Comparison of ENCODE assay signal across 21 mouse cellular contexts in genomic region chr13:100877703-100878102, GRCm38 (mm10). TPM values are rescaled to one million over a fixed set of nuclear protein-coding genes. Genes with fewer than 3 reads are reported as not detected.
A peak's percentile ranks its signal among the peaks of the same experiment; 100 is the strongest.
DNase-seq lines count a peak whose midpoint lies in the region; ATAC-seq lines count a peak whose summit lies in the region.
"Had no signal": no experiment of that assay in that cellular context is flagged by ENCODE, and none has a peak within 500 bp of the region (broad histone marks: within the 10 kb centered on the region; RNA-seq: fewer than 3 reads in every experiment).

No protein-coding gene starts in this region.

- H3K4me1 ChIP-seq in heart, embryonic 10.5 days, result no peaks in the 10 kb centered on the region
- peaks cover 8% of the 10 kb centered on the region for H3K4me1 ChIP-seq in liver, embryonic 16.5 days (ENCODE audit: control insufficient read depth, low read depth, low read length)
- H3K4me1 ChIP-seq in liver, embryonic 12.5 days, result peaks cover 24% of the 10 kb centered on the region
- H3K4me1 ChIP-seq: embryonic facial prominence, embryonic 15.5 days had no signal

- WGBS in heart, embryonic 10.5 days, result 83% methylated on average over 3 of the region's 3 CpGs
- WGBS in liver, embryonic 16.5 days (ENCODE audit: insufficient replicate concordance), result 77% methylated on average over 3 of the region's 3 CpGs
- WGBS in liver, embryonic 12.5 days (ENCODE audit: insufficient replicate concordance), result 78% methylated on average over 3 of the region's 3 CpGs

- DNase-seq in heart, embryonic 10.5 days (ENCODE audit: low spot score), result peak; percentile 24
- DNase-seq in heart, adult 18-20 months, result no peak
- DNase-seq: adrenal gland, adult 2 months; adrenal gland, postnatal 10 days; adrenal gland, postnatal 25 days; cerebellum, adult 11 months; cerebellum, adult 18-20 months; cerebellum, adult 8-10 months; cerebellum, adult 9-11 months; cerebellum, postnatal 14 days; cerebellum, postnatal 36 days; embryo, embryonic 11 days had no signal

- 0 out of 2 replicates have a peak, but pooled peaks have one; percentile 30 for ATAC-seq in liver, embryonic 16.5 days (ENCODE audit: low read depth)
- no peak for ATAC-seq in liver, embryonic 12.5 days
- ATAC-seq: forebrain, embryonic 14.5 days; forebrain, embryonic 16.5 days had no signal

- no peak overlapping the region for H3K27ac ChIP-seq in heart, embryonic 10.5 days
- no peak overlapping the region for H3K27ac ChIP-seq in liver, embryonic 16.5 days (ENCODE audit: low read length)
- no peak overlapping the region for H3K27ac ChIP-seq in liver, embryonic 12.5 days
- H3K27ac ChIP-seq: embryonic facial prominence, embryonic 13.5 days; embryonic facial prominence, embryonic 15.5 days; forebrain, embryonic 10.5 days; forebrain, embryonic 12.5 days had no signal

- H3K4me3 ChIP-seq in heart, embryonic 10.5 days, result no peak overlapping the region
- no peak overlapping the region for H3K4me3 ChIP-seq in liver, embryonic 16.5 days (ENCODE audit: low read depth, low read length)
- H3K4me3 ChIP-seq in liver, embryonic 12.5 days, result no peak overlapping the region
- H3K4me3 ChIP-seq: embryonic facial prominence, embryonic 13.5 days; embryonic facial prominence, embryonic 15.5 days; erythroblast, embryonic 14.5 days; forebrain, embryonic 10.5 days; forebrain, embryonic 12.5 days had no signal

- H3K9me3 ChIP-seq in heart, embryonic 10.5 days, result no peaks in the 10 kb centered on the region
- H3K9me3 ChIP-seq in liver, embryonic 16.5 days (replicated peaks; ENCODE audit: control insufficient read depth, low read length), result no peaks in the 10 kb centered on the region
- H3K9me3 ChIP-seq in liver, embryonic 12.5 days (replicated peaks), result no peaks in the 10 kb centered on the region
- H3K9me3 ChIP-seq: embryonic facial prominence, embryonic 13.5 days; embryonic facial prominence, embryonic 15.5 days; forebrain, embryonic 10.5 days; forebrain, embryonic 12.5 days had no signal

- no peaks in the 10 kb centered on the region for H3K27me3 ChIP-seq in heart, embryonic 10.5 days (ENCODE audit: insufficient read depth, poor library complexity, severe bottlenecking)
- H3K27me3 ChIP-seq in liver, embryonic 16.5 days (ENCODE audit: control insufficient read depth, insufficient read depth, low read depth, low read length), result no peaks in the 10 kb centered on the region
- H3K27me3 ChIP-seq in liver, embryonic 12.5 days (replicated peaks), result no peaks in the 10 kb centered on the region
- H3K27me3 ChIP-seq: embryonic facial prominence, embryonic 13.5 days; embryonic facial prominence, embryonic 15.5 days; forebrain, embryonic 12.5 days had no signal

- H3K4me2 ChIP-seq in liver, embryonic 16.5 days (ENCODE audit: low read depth, low read length), result no peak overlapping the region
- H3K4me2 ChIP-seq in liver, embryonic 12.5 days, result no peak overlapping the region
- H3K4me2 ChIP-seq: embryonic facial prominence, embryonic 13.5 days; embryonic facial prominence, embryonic 15.5 days; forebrain, embryonic 12.5 days had no signal

- H3K9ac ChIP-seq in liver, embryonic 16.5 days (ENCODE audit: low read depth, low read length), result no peak overlapping the region
- H3K9ac ChIP-seq in liver, embryonic 12.5 days, result no peak overlapping the region
- H3K9ac ChIP-seq: embryonic facial prominence, embryonic 13.5 days; embryonic facial prominence, embryonic 15.5 days; forebrain, embryonic 12.5 days had no signal

- H3K36me3 ChIP-seq in heart, embryonic 10.5 days, result no peaks in the 10 kb centered on the region
- H3K36me3 ChIP-seq in liver, embryonic 16.5 days (ENCODE audit: control insufficient read depth, insufficient read depth), result no peaks in the 10 kb centered on the region
- H3K36me3 ChIP-seq in liver, embryonic 12.5 days, result no peaks in the 10 kb centered on the region
- H3K36me3 ChIP-seq: embryonic facial prominence, embryonic 13.5 days; embryonic facial prominence, embryonic 15.5 days; forebrain, embryonic 10.5 days; forebrain, embryonic 12.5 days had no signal

RNA-seq across cellular contexts. Expression of gene Slc30a5, which starts 44.5 kb away (rescaled TPM):
- polyA plus RNA-seq in heart, embryonic 10.5 days (2016; fragmentation: Nextera tagmentation; extraction: Ambion mirVana), result 39.0 and 45.6 TPM in 2 replicates
- 10 to 100 TPM; 20.1 to 21.8 TPM for total RNA-seq in heart, adult 18-20 months (2021)
- polyA plus RNA-seq in liver, embryonic 16.5 days (2015; fragmentation: Nextera tagmentation; extraction: Ambion mirVana), result 21.2 and 22.3 TPM in 2 replicates
- 40.8 and 45.1 TPM in 2 replicates for polyA plus RNA-seq in liver, embryonic 12.5 days (2016; fragmentation: Nextera tagmentation; extraction: Ambion mirVana)
